Mouse (Mus musculus) liver, embryonic 14.5 days (tissue): ENCODE data around the gene Cftr. TPM values are rescaled to one million over a fixed set of nuclear protein-coding genes. Genes with fewer than 3 reads are reported as not detected.

Experiments used
- ATAC-seq: fragments of 200-750 bp; cut with Nextera tagmentation; 2 replicates; pipeline ENCODE4 v1.8.0; 2017; ENCODE audit warnings: moderate number of reproducible peaks, mild to moderate bottlenecking, moderate library complexity; ENCODE audit not compliant: insufficient read depth
- DNase-seq, 3 experiments: peaks; one replicate each; pipeline ENCODE4 v3.0.0-alpha.2; 2012 to 2013; ENCODE audit warnings: low read depth in 3 of 3, low spot score in 3 of 3
- H3K27ac ChIP-seq: fragments of 300-500 bp; sonication (generic); 2 replicates; pipeline ENCODE4 v1.5.1; 2014; ENCODE audit warnings: moderate library complexity, mild to moderate bottlenecking, control low read depth, inconsistent platforms
- H3K27me3 ChIP-seq: fragments of 300-500 bp; sonication (generic); 2 replicates; pipeline ENCODE4 v1.6.1; 2014; ENCODE audit warnings: mild to moderate bottlenecking, low read length, moderate library complexity; ENCODE audit not compliant: control insufficient read depth, insufficient read depth
- H3K36me3 ChIP-seq: fragments of 300-500 bp; sonication (generic); replicated peaks from 2 replicates; pipeline ENCODE4 v1.6.1; 2014; ENCODE audit warnings: low read depth; ENCODE audit not compliant: control insufficient read depth, insufficient read depth
- H3K4me1 ChIP-seq, 2 experiments: fragments of 200-500 bp in 1 of 2; fragments of 300-500 bp in 1 of 2; sonication (generic) in 1 of 2; replicated peaks; 2 replicates each; pipeline ENCODE4 v1.6.1; 2012 to 2014; ENCODE audit warnings: antibody characterized with exemption in 1 of 2, inconsistent platforms in 1 of 2, low read length in 1 of 2; ENCODE audit not compliant: control insufficient read depth in 2 of 2, insufficient read depth in 2 of 2
- H3K4me2 ChIP-seq: fragments of 300-500 bp; sonication (generic); 2 replicates; pipeline ENCODE4 v1.6.1; 2014; ENCODE audit warnings: low read depth, mild to moderate bottlenecking, control low read depth, moderate library complexity
- H3K4me3 ChIP-seq, 2 experiments: fragments of 200-500 bp in 1 of 2; fragments of 300-500 bp in 1 of 2; sonication (generic) in 1 of 2; 2 replicates each; pipeline ENCODE4 v1.5.1; 2012 to 2014; ENCODE audit warnings: low read depth in 2 of 2, low read length in 2 of 2, mild to moderate bottlenecking in 2 of 2, control low read depth in 1 of 2, inconsistent platforms in 1 of 2, moderate library complexity in 1 of 2; ENCODE audit not compliant: insufficient read depth in 1 of 2
- H3K9ac ChIP-seq: fragments of 300-500 bp; sonication (generic); replicated peaks from 2 replicates; pipeline ENCODE4 v1.6.1; 2014; ENCODE audit warnings: mild to moderate bottlenecking, control low read depth, moderate library complexity
- H3K9me3 ChIP-seq: fragments of 300-500 bp; sonication (generic); 2 replicates; pipeline ENCODE4 v1.6.1; 2016; ENCODE audit warnings: low read length, mixed read lengths; ENCODE audit not compliant: control insufficient read depth
- CTCF ChIP-seq: IDR thresholded peaks from 2 replicates; pipeline ENCODE4 v1.5.1; 2016; ENCODE audit warnings: antibody characterized with exemption, low read depth, control low read depth
- EP300 ChIP-seq: IDR thresholded peaks from 2 replicates; pipeline ENCODE4 v1.6.1; 2016; ENCODE audit warnings: antibody characterized with exemption, low read depth
- WGBS: fragments of 180-500 bp; shearing (Covaris S2); extraction: QIAGEN DNeasy Blood & Tissue Kit; methylation state at CpG from one replicate; pipeline ENCODE4 v1.1.7; 2014; ENCODE audit not compliant: insufficient replicate concordance; 5-methylcytosine and 5-hydroxymethylcytosine counted together
- polyA plus RNA-seq, 2 experiments: library from polyadenylated mRNA; depleted of rRNA in 1 of 2; stranded (reverse) in 1 of 2; unstranded in 1 of 2; fragments of >200 nt; fragmentation: Nextera tagmentation in 1 of 2; extraction: Ambion mirVana in 1 of 2; gene quantifications; 2 replicates each; pipeline versions ENCODE4 v1.2.1 to v1.2.3; 2012 to 2014

Cftr gene
- polyA plus RNA-seq, 2 experiments, result 0.01 to 0.02 TPM

GRCm38 (mm10) chr6:18169618-18170017, 869 bp upstream of the Cftr start:
- H3K27ac ChIP-seq, result no peak overlapping the region
- no peak for DNase-seq
- no peak for ATAC-seq
- H3K9me3 ChIP-seq, result no peaks in the 10 kb centered on the region
- no peaks in the 10 kb centered on the region for H3K36me3 ChIP-seq
- no peaks in the 10 kb centered on the region for H3K4me1 ChIP-seq
- H3K4me3 ChIP-seq, result no peak overlapping the region
- WGBS, result 36% methylated on average over 1 of the region's 1 CpGs
- H3K4me2 ChIP-seq, result no peak overlapping the region
- TF ChIP-seq EP300, result no peak
- TF ChIP-seq CTCF, result no peak
- H3K9ac ChIP-seq, result no peak overlapping the region
- peaks cover 10% of the 10 kb centered on the region for H3K27me3 ChIP-seq

GRCm38 (mm10) chr6:18171614-18172013, 1.1 kb downstream of the Cftr start:
- DNase-seq, result no peak
- Histone ChIP-seq H3K4me3 (no peak overlapping the region), H3K9ac (no peak overlapping the region), H3K4me1 (no peaks in the 10 kb centered on the region), H3K4me2 (no peak overlapping the region), H3K27ac (no peak overlapping the region), H3K27me3 (peaks cover 10% of the 10 kb centered on the region), H3K9me3 (no peaks in the 10 kb centered on the region), H3K36me3 (no peaks in the 10 kb centered on the region)
- ATAC-seq, result no peak
- TF ChIP-seq CTCF (peak; percentile 34), EP300 (no peak)
- WGBS, result 41% methylated on average over 8 of the region's 8 CpGs

GRCm38 (mm10) chr6:18177509-18177908, 7.0 kb downstream of the Cftr start:
- no peak for DNase-seq
- ATAC-seq, result no peak
- no peaks in the 10 kb centered on the region for H3K4me1 ChIP-seq
- H3K9me3 ChIP-seq, result no peaks in the 10 kb centered on the region
- H3K9ac ChIP-seq, result no peak overlapping the region
- WGBS, result 67% methylated on average over 2 of the region's 2 CpGs
- no peak overlapping the region for H3K27ac ChIP-seq
- H3K4me2 ChIP-seq, result no peak overlapping the region
- TF ChIP-seq EP300 (no peak), CTCF (no peak)
- no peaks in the 10 kb centered on the region for H3K27me3 ChIP-seq
- no peaks in the 10 kb centered on the region for H3K36me3 ChIP-seq
- no peak overlapping the region for H3K4me3 ChIP-seq

GRCm38 (mm10) chr6:18180665-18181064, 10.2 kb downstream of the Cftr start:
- H3K9me3 ChIP-seq, result no peaks in the 10 kb centered on the region
- H3K27ac ChIP-seq, result no peak overlapping the region
- no peak for DNase-seq
- no peaks in the 10 kb centered on the region for H3K4me1 ChIP-seq
- ATAC-seq, result no peak
- TF ChIP-seq EP300, result no peak
- TF ChIP-seq CTCF, result no peak
- H3K27me3 ChIP-seq, result no peaks in the 10 kb centered on the region
- H3K36me3 ChIP-seq, result no peaks in the 10 kb centered on the region
- 68% methylated on average over 3 of the region's 3 CpGs for WGBS
- H3K4me2 ChIP-seq, result no peak overlapping the region
- H3K9ac ChIP-seq, result no peak overlapping the region
- H3K4me3 ChIP-seq, result no peak overlapping the region

GRCm38 (mm10) chr6:18182903-18183302, 12.4 kb downstream of the Cftr start:
- Histone ChIP-seq H3K4me3 (no peak overlapping the region), H3K9ac (no peak overlapping the region), H3K9me3 (no peaks in the 10 kb centered on the region), H3K4me1 (no peaks in the 10 kb centered on the region), H3K4me2 (no peak overlapping the region), H3K36me3 (no peaks in the 10 kb centered on the region), H3K27ac (no peak overlapping the region), H3K27me3 (no peaks in the 10 kb centered on the region)
- ATAC-seq, result no peak
- DNase-seq, result no peak
- TF ChIP-seq EP300, result no peak
- TF ChIP-seq CTCF, result no peak
